Mouse (Mus musculus) midbrain, embryonic 10.5 days (tissue): Measurements from ENCODE around the gene Nfatc3. TPM values are rescaled to one million over a fixed set of nuclear protein-coding genes. Genes with fewer than 3 reads are reported as not detected.

Source experiments
- DNase-seq: peaks from one replicate; pipeline ENCODE4 v3.0.0-alpha.2; 2017; ENCODE audit warnings: low spot score
- H3K27ac ChIP-seq: fragments of 300-500 bp; sonication (generic); replicated peaks from 2 replicates; pipeline ENCODE4 v1.5.1; 2016; ENCODE audit warnings: mild to moderate bottlenecking
- H3K27me3 ChIP-seq: fragments of 300-500 bp; sonication (generic); 2 replicates; pipeline ENCODE4 v1.6.1; 2016; ENCODE audit warnings: low read depth, mild to moderate bottlenecking; ENCODE audit not compliant: poor library complexity, severe bottlenecking
- H3K36me3 ChIP-seq: fragments of 300-500 bp; sonication (generic); 2 replicates; pipeline ENCODE4 v1.6.1; 2016; ENCODE audit warnings: mild to moderate bottlenecking, moderate library complexity
- H3K4me1 ChIP-seq: fragments of 300-500 bp; sonication (generic); 2 replicates; pipeline ENCODE4 v1.6.1; 2016
- H3K4me3 ChIP-seq: fragments of 300-500 bp; sonication (generic); 2 replicates; pipeline ENCODE4 v1.5.1; 2016; ENCODE audit warnings: mild to moderate bottlenecking, moderate library complexity
- H3K9me3 ChIP-seq: fragments of 300-500 bp; sonication (generic); replicated peaks from 2 replicates; pipeline ENCODE4 v1.6.1; 2016; ENCODE audit warnings: mild to moderate bottlenecking
- WGBS: fragments of 180-500 bp; shearing (Covaris S2); methylation state at CpG from one replicate; pipeline ENCODE4 v1.1.7; 2016; 5-methylcytosine and 5-hydroxymethylcytosine counted together
- polyA plus RNA-seq: library from polyadenylated mRNA; unstranded; fragments of >200 nt; fragmentation: Nextera tagmentation; extraction: Ambion mirVana; gene quantifications from 2 replicates; pipeline ENCODE4 v1.2.1, GENCODE M21; 2016

The Nfatc3 gene
- polyA plus RNA-seq, 1 experiment from 2014 or later = 5.3 TPM

GRCm38 (mm10) chr8:106108729-106109128, 50.1 kb downstream of the Nfatc3 start:
- Histone ChIP-seq H3K27ac (no peak overlapping the region), H3K36me3 (peaks cover 76% of the 10 kb centered on the region), H3K27me3 (no peaks in the 10 kb centered on the region), H3K4me1 (no peaks in the 10 kb centered on the region), H3K4me3 (no peak overlapping the region), H3K9me3 (no peaks in the 10 kb centered on the region)
- WGBS = 95% methylated on average over 3 of the region's 3 CpGs
- DNase-seq = no peak

GRCm38 (mm10) chr8:106112041-106112440, 53.4 kb downstream of the Nfatc3 start:
- no peak overlapping the region for H3K4me3 ChIP-seq
- whole genome bisulfite sequencing = 91% methylated on average over 2 of the region's 2 CpGs
- H3K27ac ChIP-seq = no peak overlapping the region
- no peaks in the 10 kb centered on the region for H3K9me3 ChIP-seq
- no peak for DNase-seq
- H3K36me3 ChIP-seq = peaks cover 84% of the 10 kb centered on the region
- H3K4me1 ChIP-seq = no peaks in the 10 kb centered on the region
- no peaks in the 10 kb centered on the region for H3K27me3 ChIP-seq

GRCm38 (mm10) chr8:106112514-106112913, 53.9 kb downstream of the Nfatc3 start:
- peaks cover 87% of the 10 kb centered on the region for H3K36me3 ChIP-seq
- H3K27ac ChIP-seq = no peak overlapping the region
- no peaks in the 10 kb centered on the region for H3K4me1 ChIP-seq
- 94% methylated on average over 1 of the region's 1 CpGs for WGBS
- H3K9me3 ChIP-seq = no peaks in the 10 kb centered on the region
- H3K27me3 ChIP-seq = no peaks in the 10 kb centered on the region
- DNase-seq = no peak
- H3K4me3 ChIP-seq = no peak overlapping the region

- no peaks in the 10 kb centered on the region for H3K9me3 ChIP-seq
- no peaks in the 10 kb centered on the region for H3K27me3 ChIP-seq
- 95% methylated on average over 3 of the region's 3 CpGs for WGBS
- peaks cover 76% of the 10 kb centered on the region for H3K36me3 ChIP-seq
- no peaks in the 10 kb centered on the region for H3K4me1 ChIP-seq
- H3K27ac ChIP-seq = no peak overlapping the region
- peak; percentile 24 for DNase-seq
- no peak overlapping the region for H3K4me3 ChIP-seq
Measured at GRCm38 (mm10) chr8:106115897-106116296, 57.3 kb downstream of the Nfatc3 start.

GRCm38 (mm10) chr8:106123443-106123842, 64.8 kb downstream of the Nfatc3 start:
- no peaks in the 10 kb centered on the region for H3K9me3 ChIP-seq
- DNase-seq = no peak
- no peak overlapping the region for H3K4me3 ChIP-seq
- H3K27me3 ChIP-seq = no peaks in the 10 kb centered on the region
- H3K36me3 ChIP-seq = peaks cover 59% of the 10 kb centered on the region
- H3K4me1 ChIP-seq = no peaks in the 10 kb centered on the region
- H3K27ac ChIP-seq = no peak overlapping the region
- WGBS = 82% methylated on average over 3 of the region's 3 CpGs

GRCm38 (mm10) chr8:106126055-106126454, 67.4 kb downstream of the Nfatc3 start:
- Histone ChIP-seq H3K36me3 (peaks cover 63% of the 10 kb centered on the region), H3K27me3 (no peaks in the 10 kb centered on the region), H3K4me3 (no peak overlapping the region), H3K9me3 (no peaks in the 10 kb centered on the region), H3K27ac (no peak overlapping the region), H3K4me1 (no peaks in the 10 kb centered on the region)
- no peak for DNase-seq
- 94% methylated on average over 1 of the region's 1 CpGs for WGBS

- H3K36me3 ChIP-seq = peaks cover 67% of the 10 kb centered on the region
- WGBS = 76% methylated on average over 3 of the region's 3 CpGs
- no peak for DNase-seq
Measured at GRCm38 (mm10) chr8:106127054-106127453, 68.4 kb downstream of the Nfatc3 start.

GRCm38 (mm10) chr8:106127882-106128410, 69.3 kb downstream of the Nfatc3 start:
- H3K27me3 ChIP-seq = peaks cover 10% of the 10 kb centered on the region
- WGBS = 94% methylated on average over 10 of the region's 10 CpGs
- no peaks in the 10 kb centered on the region for H3K9me3 ChIP-seq
- no peak overlapping the region for H3K27ac ChIP-seq
- peaks cover 71% of the 10 kb centered on the region for H3K36me3 ChIP-seq
- H3K4me3 ChIP-seq = no peak overlapping the region
- DNase-seq = no peak
- H3K4me1 ChIP-seq = no peaks in the 10 kb centered on the region

More at GRCm38 (mm10) chr8:106127054-106127453, 68.4 kb downstream of the Nfatc3 start:
- no peak overlapping the region for H3K27ac ChIP-seq
- no peaks in the 10 kb centered on the region for H3K4me1 ChIP-seq
- H3K27me3 ChIP-seq = peaks cover 2% of the 10 kb centered on the region; the same call in 1 of the 2 replicates
- no peak overlapping the region for H3K4me3 ChIP-seq
- H3K9me3 ChIP-seq = no peaks in the 10 kb centered on the region

GRCm38 (mm10) chr8:106129232-106129930, 70.7 kb downstream of the Nfatc3 start:
- DNase-seq = no peak
- Histone ChIP-seq H3K27me3 (peaks cover 25% of the 10 kb centered on the region), H3K4me3 (no peak overlapping the region), H3K9me3 (no peaks in the 10 kb centered on the region), H3K27ac (no peak overlapping the region), H3K36me3 (peaks cover 68% of the 10 kb centered on the region), H3K4me1 (no peaks in the 10 kb centered on the region)

- H3K4me3 ChIP-seq = no peak overlapping the region
- no peak overlapping the region for H3K27ac ChIP-seq
- no peak for DNase-seq
- peaks cover 31% of the 10 kb centered on the region for H3K27me3 ChIP-seq
- no peaks in the 10 kb centered on the region for H3K9me3 ChIP-seq
- peaks cover 68% of the 10 kb centered on the region for H3K36me3 ChIP-seq
- H3K4me1 ChIP-seq = peaks cover 4% of the 10 kb centered on the region; the same call in 1 of the 2 replicates
- WGBS = 88% methylated on average over 2 of the region's 2 CpGs
Measured at GRCm38 (mm10) chr8:106129997-106130396, 71.4 kb downstream of the Nfatc3 start.

GRCm38 (mm10) chr8:106130505-106130904, 71.9 kb downstream of the Nfatc3 start:
- H3K9me3 ChIP-seq = no peaks in the 10 kb centered on the region
- H3K36me3 ChIP-seq = peaks cover 68% of the 10 kb centered on the region
- peaks cover 7% of the 10 kb centered on the region; the same call in 1 of the 2 replicates for H3K4me1 ChIP-seq
- no peak overlapping the region for H3K4me3 ChIP-seq
- WGBS = 87% methylated on average over 2 of the region's 2 CpGs
- no peak overlapping the region for H3K27ac ChIP-seq
- peaks cover 36% of the 10 kb centered on the region for H3K27me3 ChIP-seq
- DNase-seq = no peak

GRCm38 (mm10) chr8:106131021-106131420, 72.4 kb downstream of the Nfatc3 start:
- DNase-seq = no peak
- no peaks in the 10 kb centered on the region for H3K9me3 ChIP-seq
- H3K27ac ChIP-seq = no peak overlapping the region
- WGBS = 97% methylated on average over 4 of the region's 4 CpGs
- H3K4me1 ChIP-seq = peaks cover 12% of the 10 kb centered on the region
- H3K36me3 ChIP-seq = peaks cover 67% of the 10 kb centered on the region
- no peak overlapping the region for H3K4me3 ChIP-seq
- H3K27me3 ChIP-seq = peaks cover 41% of the 10 kb centered on the region

- 93% methylated on average over 7 of the region's 7 CpGs for WGBS
- no peak overlapping the region for H3K4me3 ChIP-seq
- H3K27ac ChIP-seq = no peak overlapping the region
- H3K27me3 ChIP-seq = peaks cover 47% of the 10 kb centered on the region
- no peaks in the 10 kb centered on the region for H3K9me3 ChIP-seq
- peaks cover 64% of the 10 kb centered on the region for H3K36me3 ChIP-seq
- H3K4me1 ChIP-seq = peaks cover 18% of the 10 kb centered on the region
- DNase-seq = no peak
Measured at GRCm38 (mm10) chr8:106131488-106132222, 73.0 kb downstream of the Nfatc3 start.
